ENCODE assay signal across 17 mouse cellular contexts in genomic region chr5:119054393-119054792, GRCm38 (mm10).
"Had no signal": no experiment of that assay in that cellular context is flagged by ENCODE, and none has a peak within 500 bp of the region (broad histone marks: within the 10 kb centered on the region; RNA-seq: fewer than 3 reads in every experiment).

No protein-coding gene starts in this region.

- H3K27ac ChIP-seq: limb, embryonic 10.5 days; limb, embryonic 13.5 days; liver, embryonic 14.5 days; macrophage; midbrain, embryonic 12.5 days; midbrain, embryonic 15.5 days; neural tube, embryonic 13.5 days; stomach, embryonic 15.5 days had no signal

- H3K36me3 ChIP-seq: limb, embryonic 10.5 days; limb, embryonic 13.5 days; midbrain, embryonic 12.5 days; midbrain, embryonic 15.5 days; neural tube, embryonic 13.5 days; stomach, embryonic 15.5 days had no signal

- H3K9ac ChIP-seq: limb, embryonic 13.5 days; liver, embryonic 14.5 days; liver, postnatal 0 days; lung, embryonic 14.5 days; midbrain, embryonic 12.5 days; midbrain, embryonic 15.5 days; neural tube, embryonic 13.5 days; stomach, embryonic 15.5 days had no signal

- H3K27me3 ChIP-seq: midbrain, embryonic 15.5 days; stomach, embryonic 15.5 days had no signal

- DNase-seq: kidney, adult 9 months; kidney, postnatal 14 days; layer of hippocampus, adult 9-11 months; liver, postnatal 0 days; lung, embryonic 14.5 days; retina, postnatal 1 day; right cerebral cortex, postnatal 25 days; spleen, adult 18-20 months had no signal

- H3K4me1 ChIP-seq: stomach, embryonic 15.5 days had no signal

- H3K9me3 ChIP-seq: limb, embryonic 10.5 days; limb, embryonic 13.5 days; midbrain, embryonic 12.5 days; midbrain, embryonic 15.5 days; neural tube, embryonic 13.5 days; stomach, embryonic 15.5 days had no signal

- H3K4me3 ChIP-seq: layer of hippocampus, adult 2 months; limb, embryonic 10.5 days; limb, embryonic 13.5 days; midbrain, embryonic 12.5 days; midbrain, embryonic 15.5 days; neural tube, embryonic 13.5 days; stomach, embryonic 15.5 days had no signal
